Mouse (Mus musculus): ENCODE results near the gene Tifab.

- TF ChIP-seq TCF12 (IDR thresholded peaks at IDR 0.05; ENCODE audit: low read depth, low read length), result no peak
- TF ChIP-seq GABPA (IDR thresholded peaks at IDR 0.05; ENCODE audit: insufficient replicate concordance, low read depth, low read length), result no peak
- no peak for TF ChIP-seq MAZ (IDR thresholded peaks at IDR 0.05; ENCODE audit: low read depth, low read length)
- no peak for TF ChIP-seq EP300 (IDR thresholded peaks at IDR 0.05; ENCODE audit: low read length)
- no peak for TF ChIP-seq E2F4 (IDR thresholded peaks at IDR 0.05; ENCODE audit: insufficient replicate concordance, low read depth, low read length)
- TF ChIP-seq TBP (conservative IDR thresholded peaks at IDR 0.05; ENCODE audit: low read depth, low read length), result no peak
- TF ChIP-seq CTCF (conservative IDR thresholded peaks at IDR 0.05 in 1 of 2, IDR thresholded peaks at IDR 0.05 in 1 of 2; ENCODE audit: low read depth in 2 of 2, low read length in 2 of 2), result no peak
- no peak for TF ChIP-seq MEF2A (IDR thresholded peaks at IDR 0.05; ENCODE audit: borderline replicate concordance, low read depth, low read length)
- TF ChIP-seq MYC (IDR thresholded peaks at IDR 0.05; ENCODE audit: low read depth, low read length), result no peak
- no peak for TF ChIP-seq ZC3H11A (IDR thresholded peaks at IDR 0.05; ENCODE audit: low read depth, low read length)
- TF ChIP-seq KAT2A (IDR thresholded peaks at IDR 0.05; ENCODE audit: insufficient replicate concordance, low read length), result no peak
Measured at GRCm38 (mm10) chr13:56134631-56135181, 44.0 kb downstream of the Tifab start.

All from CH12.LX (cell line).